Mouse (Mus musculus): ENCODE measurements around the gene Larp1b.
"Not testable (repeated sequence)": the region's sequence is repeated elsewhere in the genome, so short reads cannot be mapped to it uniquely, and the experiment has no call there.

The Larp1b gene

DNA sequence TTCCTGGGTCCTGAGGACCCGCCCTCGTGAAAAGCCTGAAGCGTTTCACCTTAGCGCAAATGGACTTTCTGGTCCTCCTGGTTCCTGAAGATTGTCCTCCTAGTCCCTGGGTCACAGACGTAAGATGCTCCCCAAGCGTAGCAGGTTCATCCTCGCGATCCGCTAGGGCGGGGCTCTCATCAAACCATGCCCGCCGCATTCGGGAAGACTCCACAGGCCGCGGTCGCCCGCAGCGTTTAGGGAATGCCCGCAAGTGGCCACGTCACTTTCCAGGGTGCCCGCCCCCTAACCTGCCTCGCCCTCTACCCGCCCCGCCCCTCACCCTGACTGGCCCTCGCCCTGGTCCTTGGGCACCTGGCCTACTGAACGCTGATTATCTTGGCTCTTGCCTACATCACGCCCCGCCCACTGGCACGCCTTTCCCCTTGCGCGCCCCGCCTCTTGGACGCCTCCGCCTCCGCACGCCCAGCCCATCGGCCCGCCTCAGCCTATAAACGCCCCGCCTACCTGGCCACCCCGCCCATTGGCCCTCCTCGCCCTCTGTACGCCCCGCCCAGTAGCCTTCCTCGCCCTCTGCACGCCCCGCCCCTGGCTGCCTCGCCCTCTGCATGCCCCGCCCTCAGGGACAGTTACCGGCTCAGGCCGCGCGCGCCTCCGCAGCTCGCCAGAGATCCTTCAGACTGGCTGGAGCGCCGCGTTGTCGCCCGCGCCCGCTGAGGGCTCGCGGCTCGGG is at the start of gene Larp1b:
Gene Larp1b, plus strand, starts transcription at position 659 of the 733 bp plus-strand sequence.
- DNase-seq (ENCODE audit: low read depth in 1 of 2, low spot score in 2 of 2), result peak; percentile 100

DNA sequence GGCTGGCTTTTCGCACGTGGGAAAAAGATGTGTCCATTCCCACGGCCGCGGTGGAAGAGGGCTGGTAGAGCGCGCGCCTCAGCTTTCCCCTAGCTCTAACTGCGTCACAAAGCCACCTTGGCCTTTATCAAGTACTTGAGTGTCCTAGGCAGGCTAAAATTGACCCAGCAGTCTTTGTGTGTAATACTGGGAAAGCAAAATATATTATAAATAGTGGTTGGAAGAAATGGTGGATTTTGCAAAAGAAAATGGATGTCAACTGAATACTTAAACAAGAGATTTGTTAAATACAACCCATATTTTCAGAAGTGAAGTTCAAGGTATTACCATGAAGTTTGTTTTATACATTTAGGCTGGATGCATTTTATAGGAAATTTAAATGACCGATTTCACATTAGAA is 47.2 kb upstream of the Larp1b start, which contains the start of gene 1700034I23Rik:
Gene 1700034I23Rik, minus strand, starts transcription at position 101 of the 400 bp plus-strand sequence.
- not testable (repeated sequence) for DNase-seq (ENCODE audit: low read depth in 1 of 2, low spot score in 2 of 2)

DNA sequence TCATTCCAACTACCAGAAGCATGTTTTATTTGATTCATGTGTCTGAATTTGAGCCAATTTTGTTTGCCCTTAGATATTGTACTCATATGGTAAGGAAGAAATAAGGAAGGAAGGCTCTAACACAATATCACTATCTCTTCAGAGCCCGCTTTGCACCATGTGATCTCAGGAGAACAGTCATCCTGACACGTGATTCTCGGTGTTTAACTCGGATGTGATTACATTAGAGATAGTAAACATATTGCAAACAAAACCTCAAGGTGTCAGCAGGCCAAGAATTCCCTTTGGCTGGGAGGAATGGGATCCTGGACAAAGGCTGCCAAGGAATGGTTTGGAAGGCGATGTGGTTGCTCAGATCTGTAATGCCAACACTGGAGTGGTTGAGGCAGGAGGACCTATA is 11.4 kb upstream of the Larp1b start:
- DNase-seq (ENCODE audit: low read depth in 1 of 2, low spot score in 2 of 2), result no peak

DNA sequence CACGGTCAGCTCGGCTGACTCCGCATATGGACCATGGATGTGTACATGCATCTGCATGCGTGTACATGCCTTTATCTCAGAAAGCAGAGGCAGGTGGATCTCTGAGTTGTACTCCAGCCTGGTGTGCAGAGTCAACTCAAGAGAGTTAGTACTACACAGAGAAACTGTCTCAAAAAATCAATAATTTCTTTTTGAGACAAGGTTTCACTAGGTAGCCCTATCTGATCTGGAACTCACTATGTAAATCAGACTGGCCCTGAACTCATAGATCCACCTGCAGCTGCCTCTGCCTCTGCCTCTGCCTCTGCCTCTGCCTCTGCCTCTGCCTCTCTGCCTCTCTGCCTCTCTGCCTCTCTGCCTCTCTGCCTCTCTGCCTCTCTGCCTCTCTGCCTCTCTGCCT is 11.0 kb upstream of the Larp1b start:
- DNase-seq (ENCODE audit: low read depth in 1 of 2, low spot score in 2 of 2), result no peak

GRCm38 (mm10) chr3:40939019-40939418 is 10.6 kb upstream of the Larp1b start:
- DNase-seq (ENCODE audit: low read depth in 1 of 2, low spot score in 2 of 2), result no peak

- DNase-seq (ENCODE audit: low read depth in 1 of 2, low spot score in 2 of 2), result peak in 1 of 2 experiments; percentile 12
Observed at GRCm38 (mm10) chr3:40949903-40950600, 424 bp downstream of the Larp1b start.

GRCm38 (mm10) chr3:40950601-40951201 is 1.1 kb downstream of the Larp1b start:
- DNase-seq (ENCODE audit: low read depth in 1 of 2, low spot score in 2 of 2), result peak in 1 of 2 experiments; percentile 22

GRCm38 (mm10) chr3:40951365-40951764 is 1.7 kb downstream of the Larp1b start:
- DNase-seq (ENCODE audit: low read depth in 1 of 2, low spot score in 2 of 2), result no peak

DNA sequence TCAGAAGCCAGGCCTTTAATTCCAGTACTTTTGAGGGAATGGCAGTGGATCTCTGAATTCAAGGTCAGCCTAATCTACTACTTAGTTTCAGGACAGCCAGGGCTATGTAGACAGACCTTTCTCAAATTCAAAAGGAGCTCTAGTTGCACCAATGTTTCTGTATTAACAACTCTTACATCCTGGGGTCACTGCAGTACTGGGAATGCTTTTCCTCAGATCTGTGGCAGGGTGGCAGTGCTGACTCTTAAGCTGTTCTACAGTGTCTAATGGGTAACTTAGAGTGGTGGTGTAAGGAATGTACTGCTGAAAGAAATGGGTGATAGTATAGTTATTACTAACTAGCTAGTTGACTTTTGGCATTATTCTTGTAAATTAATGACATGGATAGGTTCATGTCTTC is 3.0 kb downstream of the Larp1b start:
- no peak for DNase-seq (ENCODE audit: low read depth in 1 of 2, low spot score in 2 of 2)

DNA sequence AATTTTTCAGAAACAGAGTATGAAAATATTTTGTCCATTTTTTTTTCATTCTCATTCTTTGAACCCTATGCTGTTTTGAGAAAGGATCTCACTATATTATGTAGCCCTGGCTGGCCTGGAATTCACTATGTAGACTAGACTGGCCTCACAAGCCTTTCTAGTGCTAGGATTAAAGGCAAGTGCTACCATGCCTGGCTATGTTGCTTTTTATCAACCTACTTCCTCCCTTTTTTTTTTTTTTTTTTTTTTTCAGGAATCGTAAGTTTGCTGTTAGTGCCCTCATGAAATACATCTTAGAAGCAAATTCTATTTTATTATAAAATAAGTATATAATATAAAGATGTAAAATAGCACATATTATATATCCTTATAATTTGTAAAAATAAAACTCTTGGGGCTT is 5.2 kb downstream of the Larp1b start:
- no peak for DNase-seq (ENCODE audit: low read depth in 1 of 2, low spot score in 2 of 2)

GRCm38 (mm10) chr3:40958831-40959230 is 9.2 kb downstream of the Larp1b start:
- no peak for DNase-seq (ENCODE audit: low read depth in 1 of 2, low spot score in 2 of 2)

DNA sequence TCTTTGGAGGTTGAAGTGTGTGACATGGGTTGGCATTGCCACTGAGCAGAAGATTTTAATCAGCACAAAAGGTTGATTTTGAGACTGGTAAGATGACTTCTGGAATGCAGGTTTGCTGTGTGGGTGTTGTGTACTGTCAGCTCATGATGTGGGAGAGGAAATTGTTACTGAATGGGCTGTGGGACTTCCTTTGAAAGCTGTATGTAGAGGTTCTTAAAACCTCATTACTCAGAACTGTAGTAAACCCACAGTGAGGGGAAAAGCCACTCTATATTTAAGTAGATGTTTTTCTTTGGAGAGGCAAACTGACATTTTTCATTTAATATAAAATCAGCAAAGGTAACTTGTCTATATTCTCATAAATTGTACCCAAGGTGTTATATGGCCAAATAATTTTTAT is 31.1 kb downstream of the Larp1b start:
- no peak for DNase-seq (ENCODE audit: low read depth in 1 of 2, low spot score in 2 of 2)

DNA sequence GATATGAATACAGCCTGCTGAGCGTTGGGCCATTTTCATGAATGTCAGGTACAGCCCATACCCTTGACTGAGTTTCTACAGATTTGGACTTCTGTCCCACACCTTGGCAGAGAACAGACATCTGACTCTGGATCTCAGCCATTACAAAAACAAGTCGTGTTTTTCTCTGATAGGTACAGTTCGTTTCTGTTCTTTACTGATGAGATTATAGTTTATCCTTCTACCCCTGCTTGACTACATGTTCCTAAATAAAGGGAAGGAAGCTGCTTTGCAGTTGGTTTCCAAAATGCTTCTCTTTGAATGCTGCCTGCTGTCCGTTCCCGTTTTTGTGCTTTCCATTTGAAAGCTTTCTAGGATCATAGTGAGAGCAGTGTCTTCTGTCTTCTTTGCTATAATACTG is 37.9 kb downstream of the Larp1b start:
- no peak for DNase-seq (ENCODE audit: low read depth in 1 of 2, low spot score in 2 of 2)

GRCm38 (mm10) chr3:40988722-40989121 is 39.1 kb downstream of the Larp1b start:
- no peak for DNase-seq (ENCODE audit: low read depth in 1 of 2, low spot score in 2 of 2)

DNA sequence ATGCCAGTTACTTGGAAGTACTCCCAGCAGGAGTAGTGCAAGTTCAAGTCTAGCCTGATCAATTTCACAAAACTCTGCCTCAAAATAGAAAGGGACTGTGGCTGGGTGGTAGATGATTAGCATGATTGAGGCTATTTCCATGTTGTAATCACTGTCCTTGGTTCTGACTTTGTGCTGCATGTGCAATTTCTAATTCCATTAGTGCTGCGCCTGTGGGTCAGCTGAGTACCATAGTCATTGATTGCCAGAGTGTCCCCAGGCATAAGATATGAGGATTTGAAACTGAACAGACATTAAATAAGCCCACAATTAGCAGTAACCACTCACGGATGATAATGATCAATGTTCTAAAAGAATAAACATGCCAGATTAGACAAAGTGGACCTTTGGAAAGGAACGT is 41.9 kb downstream of the Larp1b start:
- no peak for DNase-seq (ENCODE audit: low read depth in 1 of 2, low spot score in 2 of 2)

GRCm38 (mm10) chr3:40995161-40995560 is 45.5 kb downstream of the Larp1b start:
- no peak for DNase-seq (ENCODE audit: low read depth in 1 of 2, low spot score in 2 of 2)

DNA sequence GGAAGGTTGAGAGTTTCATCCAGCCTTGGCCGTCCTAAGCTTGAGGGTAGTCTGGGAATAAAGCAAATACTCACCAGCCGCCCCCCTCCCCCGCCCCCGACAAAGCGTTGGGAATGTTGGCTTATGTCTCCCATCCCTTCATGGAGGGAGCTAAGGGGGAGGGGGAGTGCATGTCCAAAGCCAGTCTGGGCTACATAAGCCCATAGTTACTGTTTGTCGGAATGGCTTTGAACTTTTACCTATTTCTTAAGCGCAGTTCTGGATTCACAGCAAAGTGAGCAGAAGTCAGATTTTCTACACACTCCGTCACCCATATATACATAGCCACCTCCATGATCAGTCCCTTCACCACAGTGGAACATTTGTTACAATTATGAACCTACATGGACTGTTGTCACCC is 59.7 kb downstream of the Larp1b start:
- DNase-seq (ENCODE audit: low read depth in 1 of 2, low spot score in 2 of 2), result no peak

DNA sequence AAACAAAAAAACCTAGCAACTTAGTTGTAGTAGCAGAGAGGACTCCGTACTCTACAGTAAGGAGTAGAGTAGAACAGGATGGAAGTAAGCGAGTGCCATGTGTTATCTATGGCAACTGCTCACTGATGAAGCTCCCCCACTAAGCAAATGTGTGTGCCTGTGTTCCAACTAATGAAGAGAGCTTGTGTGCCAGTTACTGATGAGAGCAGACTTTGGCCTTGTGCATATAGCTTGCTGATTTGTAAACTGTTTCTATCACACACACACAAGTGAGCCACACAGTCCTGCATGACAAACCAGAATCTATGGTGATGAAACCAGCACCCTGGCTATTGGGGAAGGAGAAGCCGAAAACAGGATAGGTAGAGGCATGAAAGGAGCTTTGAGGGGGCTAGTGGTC is 60.4 kb downstream of the Larp1b start:
- no peak for DNase-seq (ENCODE audit: low read depth in 1 of 2, low spot score in 2 of 2)

DNA sequence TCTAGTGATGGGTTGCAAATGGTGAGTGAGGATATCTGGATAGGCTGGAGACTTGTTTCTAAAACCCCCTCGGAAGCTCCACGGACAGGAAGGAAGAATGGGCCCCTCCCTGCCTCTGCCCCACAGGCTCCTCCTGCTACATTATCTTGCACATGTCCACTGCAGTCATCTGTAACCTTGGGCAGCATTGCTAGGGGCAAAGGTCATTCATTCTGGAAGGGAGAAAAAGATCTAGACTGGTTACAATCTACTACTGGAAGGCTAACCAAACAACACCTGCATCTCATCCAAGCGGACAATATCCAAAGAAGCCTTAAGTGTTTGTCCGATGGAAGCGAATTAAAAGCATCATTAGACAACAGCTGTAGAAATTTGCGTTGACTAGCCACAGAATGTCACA is 61.1 kb downstream of the Larp1b start:
- DNase-seq (ENCODE audit: low read depth in 1 of 2, low spot score in 2 of 2), result no peak

DNA sequence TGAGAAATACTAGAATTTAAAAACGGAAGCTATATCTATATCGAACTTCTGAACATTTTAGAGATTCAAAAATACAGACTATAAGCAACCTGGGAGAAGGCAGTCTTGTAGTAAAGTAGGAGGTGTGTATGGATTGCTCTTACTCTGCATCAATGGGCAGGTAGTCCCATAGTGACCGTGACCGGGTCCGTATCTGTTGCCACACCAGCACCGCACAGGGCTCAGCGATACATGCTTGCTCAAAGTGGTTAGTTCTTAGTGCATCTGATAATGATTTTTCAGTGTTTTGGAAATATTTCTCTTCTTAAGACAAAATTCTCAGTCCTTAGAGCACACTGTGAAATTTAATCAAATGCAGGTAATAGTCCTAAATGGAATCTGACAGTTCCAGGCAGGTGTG is 62.8 kb downstream of the Larp1b start:
- DNase-seq (ENCODE audit: low read depth in 1 of 2, low spot score in 2 of 2), result no peak

GRCm38 (mm10) chr3:41014946-41015345 is 65.3 kb downstream of the Larp1b start:
- DNase-seq (ENCODE audit: low read depth in 1 of 2, low spot score in 2 of 2), result no peak

GRCm38 (mm10) chr3:41018022-41018608 is 68.5 kb downstream of the Larp1b start:
- no peak for DNase-seq (ENCODE audit: low read depth in 1 of 2, low spot score in 2 of 2)

Measured in monocyte, adult 2 months (primary cell).